Mouse (Mus musculus) lung, postnatal 0 days (tissue): ENCODE data around the gene Qrfpr.

Experiments used
- CTCF ChIP-seq: IDR thresholded peaks from 2 replicates; pipeline ENCODE4 v1.5.1; 2016; ENCODE audit warnings: antibody characterized with exemption, mild to moderate bottlenecking
- EP300 ChIP-seq: IDR thresholded peaks from 2 replicates; pipeline ENCODE4 v1.6.1; 2016; ENCODE audit warnings: antibody characterized with exemption, mild to moderate bottlenecking, control low read depth

DNA sequence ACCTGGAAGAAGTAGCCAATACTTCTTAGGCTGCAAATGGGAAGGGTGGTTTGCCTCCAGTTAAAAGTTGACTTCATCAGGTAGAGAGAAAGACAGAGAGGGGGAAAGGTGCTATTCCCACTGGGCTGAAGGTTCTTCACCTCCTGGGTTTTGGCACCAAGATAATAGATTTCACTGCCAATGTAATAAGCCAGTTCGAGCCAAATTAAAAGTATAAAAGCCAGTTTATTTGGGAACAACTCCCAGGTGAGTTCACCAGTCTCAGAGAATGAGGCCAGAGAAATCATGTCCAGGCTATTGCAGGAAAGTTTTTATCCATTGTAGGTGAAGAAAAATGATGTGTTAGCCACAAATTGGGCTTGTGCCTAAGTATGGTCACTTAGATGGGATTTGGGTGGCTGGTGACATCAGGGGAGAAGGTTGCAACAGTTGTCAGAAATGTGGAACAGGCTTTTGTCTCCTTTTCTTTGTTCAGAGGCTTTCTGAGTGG, 83.9 kb downstream of the Qrfpr start:
- TF ChIP-seq CTCF (no peak), EP300 (no peak)
